Mouse (Mus musculus): ENCODE results near the gene Mapkapk3.
"Not testable (repeated sequence)": the region's sequence is repeated elsewhere in the genome, so short reads cannot be mapped to it uniquely, and the experiment has no call there.

The Mapkapk3 gene

DNA sequence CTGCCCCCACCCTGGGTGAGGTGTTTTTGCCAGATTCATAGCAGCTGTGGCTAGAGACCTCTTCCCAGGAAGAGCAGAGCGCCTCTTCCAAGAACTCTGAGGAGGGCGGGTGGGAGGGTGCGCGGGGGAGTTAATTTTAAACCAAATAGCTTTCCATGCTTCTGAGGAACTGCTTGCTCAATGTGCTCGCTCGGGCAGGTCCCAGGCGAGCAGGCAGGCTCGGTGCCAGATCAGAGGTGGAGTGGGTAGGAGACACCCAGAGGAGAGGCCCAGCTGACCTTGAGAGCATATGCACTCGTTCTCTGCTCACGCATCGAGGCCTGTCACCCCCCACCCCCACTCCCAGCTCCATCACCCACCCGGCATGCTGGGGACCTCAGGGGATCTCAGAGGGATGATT, 18.2 kb upstream of the Mapkapk3 start:
- no peak for DNase-seq (ENCODE audit: extremely low spot score, low spot score)

GRCm38 (mm10) chr9:107307099-107307872, 17.6 kb upstream of the Mapkapk3 start:
- no peak for DNase-seq (ENCODE audit: extremely low spot score, low spot score)

DNA sequence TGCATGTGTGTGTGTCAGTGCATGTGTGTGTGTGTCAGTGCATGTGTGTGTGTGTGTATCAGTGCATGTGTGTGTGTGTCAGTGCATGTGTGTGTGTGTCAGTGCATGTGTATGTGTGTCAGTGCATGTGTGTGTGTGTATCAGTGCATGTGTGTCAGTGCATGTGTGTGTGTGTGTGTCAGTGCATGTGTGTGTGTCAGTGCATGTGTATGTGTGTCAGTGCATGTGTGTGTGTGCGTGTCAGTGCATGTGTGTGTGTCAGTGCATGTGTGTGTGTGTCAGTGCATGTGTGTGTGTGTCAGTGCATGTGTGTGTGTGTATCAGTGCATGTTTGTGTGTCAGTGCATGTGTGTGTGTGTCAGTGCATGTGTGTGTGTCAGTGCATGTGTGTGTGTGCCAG, 17.0 kb upstream of the Mapkapk3 start:
- DNase-seq (ENCODE audit: extremely low spot score, low spot score) = not testable (repeated sequence)

DNA sequence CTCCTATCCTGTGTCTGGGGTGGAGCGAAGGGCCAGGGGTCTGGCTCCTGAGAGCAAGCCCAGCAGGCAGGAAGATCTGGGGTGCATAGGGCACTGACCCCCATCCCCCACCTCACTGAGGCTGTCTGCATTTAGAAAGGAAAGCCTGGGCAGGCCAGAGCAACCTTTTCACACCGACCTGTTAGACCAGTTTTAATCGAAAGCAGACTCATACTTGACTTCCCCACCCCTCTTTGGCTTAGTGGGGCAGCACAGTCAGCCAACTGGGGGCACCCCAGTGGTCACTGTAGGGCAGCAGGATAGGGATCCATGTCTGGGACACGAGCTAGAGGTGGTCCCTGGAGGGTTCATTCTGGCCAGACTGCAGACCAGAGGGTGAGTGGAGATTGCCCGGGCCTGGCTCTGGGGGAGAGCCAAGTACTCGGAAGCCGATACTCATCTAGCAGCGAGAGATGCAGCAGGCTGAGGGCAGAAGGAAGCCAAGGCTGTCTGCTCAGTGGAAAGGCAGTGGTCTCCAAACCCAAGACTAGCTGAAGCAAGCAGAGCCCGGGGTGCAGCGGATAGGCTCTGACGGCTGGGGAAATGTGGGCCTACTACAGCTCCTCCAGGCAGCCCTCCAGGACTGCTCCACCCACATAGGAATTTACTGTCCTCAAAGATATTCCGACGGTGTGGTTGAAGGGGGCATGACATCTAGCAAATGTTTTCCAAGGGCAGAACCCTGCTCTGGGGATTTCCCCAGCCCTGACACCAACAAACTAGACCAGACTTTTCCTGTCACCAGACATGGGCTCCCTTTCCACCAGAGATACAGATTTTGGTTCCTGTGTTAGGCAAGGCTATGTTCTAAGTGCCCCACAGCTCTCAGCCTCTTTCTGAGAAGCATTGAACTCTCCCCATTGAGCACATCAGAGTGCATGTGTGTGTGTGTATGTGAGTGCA, 16.2 kb upstream of the Mapkapk3 start:
- DNase-seq (ENCODE audit: extremely low spot score, low spot score) = no peak

GRCm38 (mm10) chr9:107305012-107305411, 15.3 kb upstream of the Mapkapk3 start:
- DNase-seq (ENCODE audit: extremely low spot score, low spot score) = no peak

DNA sequence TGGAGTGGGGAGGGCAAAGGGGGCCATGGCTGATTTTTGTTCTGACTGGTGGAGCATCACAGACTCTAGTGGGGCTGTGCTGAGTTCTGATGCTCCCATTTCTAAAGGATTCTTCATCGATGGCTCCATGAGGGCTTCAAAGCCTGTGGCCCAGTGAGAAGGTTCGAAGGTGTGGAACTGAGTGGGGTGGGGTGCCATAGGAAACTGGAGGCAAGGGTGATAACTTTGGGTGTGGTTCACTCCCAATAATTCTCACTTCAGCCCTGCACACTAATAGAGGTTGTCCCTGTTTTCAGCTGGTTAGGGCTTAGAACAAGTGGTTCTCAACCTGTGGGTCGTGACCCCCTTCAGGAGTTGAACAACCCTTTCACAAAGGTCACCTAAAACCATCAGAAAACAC, 14.7 kb upstream of the Mapkapk3 start:
- no peak for DNase-seq (ENCODE audit: extremely low spot score, low spot score)

- DNase-seq (ENCODE audit: extremely low spot score, low spot score) = no peak
These were observed 14.2 kb upstream of the Mapkapk3 start for GRCm38 (mm10) chr9:107303900-107304299.

GRCm38 (mm10) chr9:107303121-107303820, 13.6 kb upstream of the Mapkapk3 start:
- DNase-seq (ENCODE audit: extremely low spot score, low spot score) = no peak

- no peak for DNase-seq (ENCODE audit: extremely low spot score, low spot score)
These were observed 12.9 kb upstream of the Mapkapk3 start for GRCm38 (mm10) chr9:107302592-107302991.

- no peak for DNase-seq (ENCODE audit: extremely low spot score, low spot score)
These were observed 12.1 kb upstream of the Mapkapk3 start for GRCm38 (mm10) chr9:107301554-107302331.

DNA sequence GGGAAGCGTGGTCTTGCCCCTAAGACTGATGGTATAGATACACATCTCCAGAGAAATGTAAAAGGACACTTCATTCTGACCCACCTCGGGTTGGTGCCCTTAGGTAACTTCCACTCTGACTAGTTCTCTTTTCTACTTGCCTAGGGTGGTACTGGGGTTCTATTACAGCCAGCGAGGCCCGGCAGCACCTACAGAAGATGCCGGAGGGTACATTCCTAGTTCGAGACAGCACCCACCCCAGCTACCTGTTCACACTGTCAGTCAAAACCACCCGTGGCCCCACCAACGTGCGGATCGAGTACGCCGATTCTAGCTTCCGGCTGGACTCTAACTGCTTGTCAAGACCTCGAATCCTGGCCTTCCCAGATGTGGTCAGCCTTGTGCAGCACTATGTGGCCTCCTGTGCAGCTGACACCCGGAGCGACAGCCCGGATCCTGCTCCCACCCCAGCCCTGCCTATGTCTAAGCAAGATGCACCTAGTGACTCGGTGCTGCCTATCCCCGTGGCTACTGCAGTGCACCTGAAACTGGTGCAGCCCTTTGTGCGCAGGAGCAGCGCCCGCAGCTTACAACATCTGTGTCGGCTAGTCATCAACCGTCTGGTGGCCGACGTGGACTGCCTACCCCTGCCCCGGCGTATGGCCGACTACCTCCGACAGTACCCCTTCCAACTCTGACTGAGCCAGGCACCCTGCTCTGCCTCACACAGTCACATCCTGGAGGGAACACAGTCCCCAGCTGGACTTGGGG, 10.7 kb upstream of the Mapkapk3 start:
- DNase-seq (ENCODE audit: extremely low spot score, low spot score) = no peak

GRCm38 (mm10) chr9:107299783-107300182, 10.1 kb upstream of the Mapkapk3 start:
- no peak for DNase-seq (ENCODE audit: extremely low spot score, low spot score)

DNA sequence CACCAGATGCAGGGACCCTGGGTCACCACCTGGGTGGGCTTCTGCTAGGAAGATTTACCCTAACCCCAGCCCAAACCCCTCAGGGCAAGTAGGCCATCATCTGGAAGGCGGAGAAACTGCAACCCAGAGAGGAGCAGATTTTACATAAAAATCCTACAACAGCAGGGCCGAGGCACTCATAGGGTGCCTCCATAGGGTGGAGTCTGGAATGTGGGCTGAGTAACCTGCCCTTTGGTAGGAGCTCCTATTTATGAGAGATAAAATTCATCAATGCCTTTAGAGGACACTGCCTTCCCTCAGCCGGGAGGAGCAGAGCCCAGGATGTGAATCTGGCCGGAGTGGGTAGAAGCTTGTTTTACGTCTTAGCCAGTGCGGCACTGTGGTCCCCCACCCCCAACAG, 9.2 kb upstream of the Mapkapk3 start:
- DNase-seq (ENCODE audit: extremely low spot score, low spot score) = no peak

DNA sequence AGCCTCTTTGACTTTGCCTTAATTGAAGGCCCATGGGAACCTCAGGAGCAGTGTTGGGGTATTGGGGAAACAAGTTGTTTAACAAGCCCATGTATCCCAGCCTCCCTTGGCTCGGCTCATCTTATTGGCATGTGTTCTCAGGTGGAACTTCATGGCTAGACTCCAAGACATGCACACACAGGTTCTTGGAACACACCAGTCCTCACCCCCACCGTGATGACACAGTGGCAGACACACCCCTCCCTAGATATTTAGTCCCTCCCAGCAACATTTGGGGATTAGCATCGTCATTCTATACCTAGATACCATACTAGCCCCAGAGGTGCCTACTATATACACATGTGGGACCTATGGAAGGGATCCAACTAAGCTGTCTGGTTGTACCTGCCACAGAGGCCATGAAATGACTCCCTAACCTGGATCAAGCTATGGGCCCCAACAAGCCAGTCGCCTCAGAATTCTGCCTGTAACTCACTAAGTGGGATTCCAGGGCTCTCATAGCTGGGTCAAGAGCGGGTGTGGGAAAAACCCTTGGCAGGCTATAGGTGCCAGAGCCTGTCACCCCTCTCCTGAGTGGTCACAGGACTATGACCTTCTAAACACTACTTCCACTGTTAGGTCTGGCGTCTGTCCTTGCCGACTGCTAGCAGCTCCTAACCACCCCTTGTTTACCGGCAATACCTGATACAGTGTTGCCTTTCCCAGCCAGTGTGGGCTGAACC, 8.5 kb upstream of the Mapkapk3 start:
- DNase-seq (ENCODE audit: extremely low spot score, low spot score) = no peak

DNA sequence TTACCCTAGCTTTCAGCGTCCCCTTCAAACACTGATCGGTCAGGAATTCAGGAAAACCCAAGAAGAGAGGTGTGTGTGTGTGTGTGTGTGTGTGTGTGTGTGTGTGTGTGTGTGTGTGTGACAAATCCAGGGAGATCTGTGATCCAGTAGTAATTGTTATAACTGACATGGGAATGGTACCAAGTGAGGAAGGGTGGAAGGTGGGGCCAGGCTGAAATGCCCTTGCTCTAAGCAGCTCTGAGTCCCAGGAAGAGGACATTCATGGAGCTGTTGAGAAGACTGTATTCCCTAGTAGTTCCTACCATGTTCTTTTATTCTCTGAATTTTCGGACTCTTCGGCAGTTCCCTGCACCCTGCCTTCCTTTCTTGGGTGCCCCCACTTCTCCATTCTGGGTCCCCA, 8.0 kb upstream of the Mapkapk3 start:
- DNase-seq (ENCODE audit: extremely low spot score, low spot score) = no peak

DNA sequence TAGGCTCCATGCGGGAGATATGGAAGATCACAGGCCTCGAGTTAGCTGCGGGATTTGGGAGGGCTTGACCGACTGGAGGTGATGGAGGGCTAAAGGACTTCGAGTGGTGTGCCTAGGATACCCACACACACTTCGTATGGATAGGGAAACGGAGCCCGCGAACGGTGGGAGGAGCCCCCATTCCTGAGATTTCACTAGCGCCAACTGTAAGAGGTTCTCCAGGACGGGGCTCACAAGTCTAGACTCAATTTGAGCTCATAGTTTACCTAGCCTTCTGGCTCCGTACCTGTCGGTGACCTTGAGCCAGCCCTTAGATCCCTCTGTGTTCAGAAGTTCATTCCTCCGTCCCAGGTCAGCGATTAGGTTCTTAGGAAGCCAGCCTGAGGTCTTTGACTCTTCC, 7.4 kb upstream of the Mapkapk3 start:
- no peak for DNase-seq (ENCODE audit: extremely low spot score, low spot score)

DNA sequence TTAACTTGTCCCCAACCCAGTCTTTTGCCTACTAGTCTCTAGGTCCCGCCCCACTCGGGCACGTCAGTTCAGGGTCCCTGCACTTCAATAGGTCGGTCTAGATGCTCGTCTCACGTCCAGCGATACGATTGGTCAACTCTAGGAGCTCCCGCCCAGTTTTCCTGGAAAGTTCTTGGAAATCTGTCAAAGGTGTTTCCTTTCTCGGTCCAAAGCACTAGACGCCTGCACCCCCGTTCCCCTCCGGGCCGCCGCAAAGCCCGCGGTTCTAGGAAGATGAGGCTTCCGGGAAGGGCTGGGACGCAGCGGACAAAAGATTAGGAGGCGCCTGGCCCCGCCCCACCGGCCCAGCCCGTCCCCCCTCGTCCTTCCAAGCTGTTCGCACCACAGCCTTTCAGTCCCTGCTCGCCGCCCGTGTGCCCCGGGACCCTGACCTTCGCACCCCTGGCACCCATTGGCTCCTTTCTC, 6.9 kb upstream of the Mapkapk3 start:
- DNase-seq (ENCODE audit: extremely low spot score, low spot score) = peak; percentile 88

DNA sequence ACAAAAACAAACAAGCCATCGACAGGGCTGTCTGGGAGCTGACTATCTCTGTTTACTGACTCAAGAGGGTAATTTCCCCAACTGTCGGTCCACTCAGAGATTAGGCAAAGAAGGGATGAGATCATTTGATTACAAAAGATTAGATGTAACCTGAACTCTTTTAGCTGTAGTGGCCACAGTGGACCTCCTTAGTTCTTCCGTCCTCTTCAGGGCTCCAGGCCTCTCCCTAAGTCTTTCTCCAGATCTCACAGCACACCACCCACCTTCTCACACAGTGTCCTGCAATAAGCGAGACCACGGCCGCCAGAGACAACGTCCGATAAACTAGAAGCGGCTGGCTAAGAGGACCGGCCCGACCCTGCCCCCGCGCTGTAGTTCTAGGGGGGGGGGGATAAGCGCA, 6.4 kb upstream of the Mapkapk3 start:
- DNase-seq (ENCODE audit: extremely low spot score, low spot score) = no peak

DNA sequence AAGGTAGTCTGAATTCAATTTTAAA, 6.2 kb upstream of the Mapkapk3 start, which contains the start of gene Cish:
Gene Cish (plus strand): TSS at position 11 of the 25 bp plus-strand sequence.
- DNase-seq (ENCODE audit: extremely low spot score, low spot score) = no peak

GRCm38 (mm10) chr9:107295616-107296015, 5.9 kb upstream of the Mapkapk3 start:
- DNase-seq (ENCODE audit: extremely low spot score, low spot score) = no peak
